Mouse (Mus musculus) olfactory bulb, adult 2 months (tissue): ENCODE measurements around the gene Myom1.

ENCODE experiments used
- CTCF ChIP-seq: fragments of 200-500 bp; IDR thresholded peaks from 2 replicates; pipeline ENCODE4 v1.5.1; 2012; ENCODE audit warnings: low read depth, mild to moderate bottlenecking, low read length, moderate library complexity; ENCODE audit not compliant: insufficient read depth
- POLR2A ChIP-seq: fragments of 200-500 bp; IDR thresholded peaks from 2 replicates; pipeline ENCODE4 v1.6.1; 2012; ENCODE audit warnings: mild to moderate bottlenecking, low read depth, low read length, moderate library complexity; ENCODE audit not compliant: insufficient read depth

DNA sequence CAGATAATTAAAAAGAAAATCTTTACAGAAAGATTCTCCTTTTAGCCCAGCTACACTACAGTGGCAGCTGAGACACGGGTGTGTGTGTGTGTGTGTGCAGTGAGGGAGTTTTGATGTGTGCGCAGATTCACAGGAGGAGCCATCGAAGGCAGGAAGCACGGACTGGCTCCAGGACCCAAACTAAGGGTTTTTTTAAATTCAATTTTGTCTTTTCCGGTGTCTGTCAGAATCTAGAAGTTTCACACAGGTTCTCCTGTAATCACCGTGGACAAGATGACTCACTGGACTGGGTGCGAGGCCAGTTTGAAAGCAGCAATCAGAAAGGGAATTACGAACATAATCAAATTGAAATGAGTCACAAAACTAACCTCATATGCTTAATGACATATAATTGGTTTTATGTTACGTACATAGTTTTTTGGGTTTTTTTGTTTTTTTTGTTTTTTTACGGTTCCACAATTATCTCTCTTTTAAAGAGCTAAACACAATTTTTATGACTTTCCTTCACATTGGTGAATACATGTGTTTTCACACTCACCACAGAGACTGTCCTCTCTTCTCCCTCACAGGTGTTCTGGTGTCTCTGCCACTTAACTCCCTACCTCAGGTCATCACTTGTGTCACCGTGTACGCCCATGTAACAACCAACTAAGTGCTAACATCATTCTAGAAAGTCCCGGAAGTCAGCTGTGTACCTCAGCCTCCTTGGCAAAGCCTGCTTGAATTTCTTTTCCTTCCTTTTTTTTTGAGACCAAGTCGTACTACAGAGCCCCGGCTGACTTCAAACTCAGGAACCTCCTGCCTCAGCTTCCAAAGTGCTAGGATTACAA lies 15.4 kb upstream of the Myom1 start:
- TF ChIP-seq CTCF, result no peak
- TF ChIP-seq POLR2A, result no peak
